Mouse (Mus musculus) retina, embryonic 14.5 days (tissue): ENCODE measurements at regions not wholly inside any gene's neighbourhood (a gene's known extent, or its start where the extent isn't known, plus 50 kb on each side); places are given as distances from the start of the nearest gene placed in this dataset.
A peak's percentile ranks its signal among the peaks of the same experiment; 100 is the strongest.
"Not testable (repeated sequence)": the region's sequence is repeated elsewhere in the genome, so short reads cannot be mapped to it uniquely, and the experiment has no call there.

ENCODE experiments used
- DNase-seq: peaks from one replicate; pipeline ENCODE4 v3.0.0-alpha.2; 2015; ENCODE audit warnings: low spot score

- DNase-seq, result no peak
These were observed 56.8 kb downstream of the Sox1 start for GRCm38 (mm10) chr8:12451857-12452256.

DNA sequence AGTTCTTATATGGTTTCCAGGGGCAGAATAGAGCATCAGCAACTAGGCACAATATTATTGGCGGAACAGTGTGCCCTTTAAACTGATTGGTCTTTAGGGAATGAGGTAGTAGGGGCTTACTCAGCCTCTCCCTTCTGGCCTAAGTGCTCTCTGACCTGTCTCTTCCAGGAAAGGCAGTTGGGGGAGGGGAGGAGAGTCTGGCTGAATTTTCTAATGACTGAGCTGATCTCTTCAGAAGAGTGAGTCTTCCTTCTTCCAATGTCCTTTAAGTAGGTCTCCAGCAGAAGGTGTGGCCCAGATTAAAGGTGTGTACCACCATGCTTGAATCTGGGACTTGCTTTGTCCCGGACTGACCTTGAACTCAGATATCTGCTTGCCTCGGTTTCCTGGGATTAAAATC is 60.3 kb downstream of the Sox1 start:
- not testable (repeated sequence) for DNase-seq

DNA sequence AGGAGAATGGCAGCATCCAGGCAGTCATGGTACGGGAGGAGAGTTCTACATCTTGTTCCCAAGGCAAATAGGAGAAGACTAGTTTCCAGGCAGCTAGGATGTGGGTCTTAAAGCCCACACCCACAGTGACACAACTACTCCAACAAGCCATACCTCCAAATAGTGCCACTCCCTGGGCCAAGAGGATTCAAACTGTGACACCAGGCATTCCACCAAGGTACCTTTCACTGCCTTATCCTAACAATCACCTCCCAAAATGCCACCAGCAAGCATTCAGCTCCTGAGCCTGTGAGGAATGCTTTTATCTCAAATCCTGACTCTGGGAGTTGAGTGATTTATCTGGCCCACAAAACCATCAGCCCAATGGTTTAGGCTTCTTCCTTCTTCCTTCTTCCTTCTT is 61.2 kb downstream of the Sox1 start:
- no peak for DNase-seq

DNA sequence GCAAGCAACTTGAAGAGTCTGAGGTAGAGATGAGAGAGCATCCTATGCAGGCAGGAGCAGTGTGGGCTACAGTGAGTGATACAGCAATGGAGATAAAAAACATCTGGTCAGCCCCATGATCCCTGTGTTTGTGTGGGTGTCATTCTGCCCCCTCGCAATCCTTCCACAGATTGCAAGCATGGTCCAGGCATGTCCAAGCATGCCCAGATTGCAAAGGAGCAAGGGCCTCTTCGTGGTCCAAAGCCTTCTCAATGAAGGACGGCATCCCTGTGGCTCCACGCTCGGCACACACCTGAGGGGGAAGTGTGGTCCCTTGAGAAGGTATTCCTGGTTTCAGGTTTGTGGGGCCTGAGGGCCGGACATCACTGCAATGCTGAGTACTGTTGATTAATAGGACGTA is 61.9 kb downstream of the Sox1 start:
- no peak for DNase-seq

- DNase-seq, result no peak
These were observed 71.8 kb downstream of the Sox1 start for GRCm38 (mm10) chr8:12466845-12467244.

DNA sequence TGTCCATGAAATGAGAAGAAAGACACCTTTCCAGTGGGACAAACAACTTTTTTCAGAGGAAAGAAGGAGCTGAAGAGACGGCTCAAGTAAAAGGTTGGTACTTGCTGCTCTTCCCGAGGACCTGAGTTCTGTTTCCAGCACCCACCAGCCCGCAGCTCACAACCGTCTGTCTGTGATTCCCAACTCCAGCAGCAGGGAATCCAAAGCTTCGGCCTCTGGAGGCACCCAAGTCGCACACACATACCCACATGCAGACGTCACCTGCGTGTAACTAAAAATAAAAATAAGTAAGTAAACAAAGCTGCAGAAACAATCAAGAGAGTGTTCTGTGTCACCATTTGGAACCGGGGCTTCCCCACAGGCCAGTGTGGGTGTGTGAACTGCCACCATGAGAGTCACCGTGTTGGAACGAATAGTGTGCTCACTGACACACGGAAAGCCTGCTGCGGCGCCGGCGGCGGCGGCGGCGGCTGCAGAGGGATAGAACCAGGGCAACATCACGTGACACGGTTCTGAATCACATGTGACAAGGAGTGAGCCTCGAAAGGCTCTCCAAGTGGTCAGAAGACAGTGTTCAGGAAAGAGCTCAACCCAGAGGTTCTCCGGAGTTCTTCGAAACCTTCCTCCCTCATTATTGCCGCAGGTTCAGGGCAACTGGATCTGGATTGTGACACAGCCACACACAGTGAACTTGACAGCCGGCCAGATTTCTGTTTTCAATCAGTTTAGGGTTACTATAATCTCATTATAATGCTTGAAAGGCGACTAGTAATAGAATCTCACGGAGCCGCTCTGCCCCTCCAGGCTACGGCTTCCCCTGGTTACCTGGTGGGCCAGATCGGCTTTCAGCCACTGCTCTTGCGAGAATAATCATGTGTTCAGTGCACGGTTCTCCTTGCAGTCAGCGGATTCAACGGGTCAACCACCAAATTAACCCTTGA is 72.6 kb downstream of the Sox1 start:
- DNase-seq, result peak; percentile 31

GRCm38 (mm10) chr8:12477449-12478401 is 82.6 kb downstream of the Sox1 start:
- peak; percentile 49 for DNase-seq

DNA sequence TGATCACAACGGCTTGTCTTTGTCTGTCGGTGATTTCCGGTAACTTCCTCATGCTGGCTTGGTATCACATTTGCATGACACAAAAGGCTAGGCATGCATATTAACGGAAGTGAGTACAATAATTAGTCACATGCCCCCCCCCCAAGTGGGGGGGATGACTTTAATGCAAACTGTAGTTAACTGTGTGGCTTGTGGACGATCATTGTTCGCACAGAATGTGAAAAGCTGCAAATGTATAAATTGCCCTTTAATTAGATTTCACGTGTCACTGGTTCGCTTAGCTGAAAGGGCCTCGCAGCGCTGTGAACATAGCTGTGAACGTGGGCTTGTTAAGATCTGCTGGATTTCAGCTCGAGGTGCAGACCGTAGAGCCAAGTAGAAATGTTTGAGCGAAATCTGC is 86.8 kb downstream of the Sox1 start:
- DNase-seq, result peak; percentile 86

DNA sequence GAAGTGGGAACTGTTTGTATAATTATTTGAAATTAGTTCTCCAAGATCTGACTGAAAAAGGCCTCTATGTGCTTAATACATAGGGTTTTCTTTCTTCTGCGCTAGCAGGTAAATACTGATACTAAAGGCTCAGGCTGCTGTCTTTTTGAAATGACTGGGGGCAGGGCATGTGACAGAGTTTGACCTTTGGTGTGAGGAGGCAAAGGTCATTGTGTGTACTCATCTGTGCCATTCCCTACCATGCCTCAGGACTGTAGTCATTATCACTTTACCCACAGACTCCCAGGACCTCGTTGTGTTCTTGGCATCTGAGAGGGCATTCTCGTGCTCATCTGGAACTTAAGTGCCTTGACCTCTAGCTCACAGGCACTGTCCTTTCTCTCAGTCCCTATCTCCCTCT is 88.5 kb downstream of the Sox1 start:
- DNase-seq, result no peak

GRCm38 (mm10) chr8:12485326-12485725 is 87.5 kb upstream of the Spaca7 start:
- DNase-seq, result no peak

DNA sequence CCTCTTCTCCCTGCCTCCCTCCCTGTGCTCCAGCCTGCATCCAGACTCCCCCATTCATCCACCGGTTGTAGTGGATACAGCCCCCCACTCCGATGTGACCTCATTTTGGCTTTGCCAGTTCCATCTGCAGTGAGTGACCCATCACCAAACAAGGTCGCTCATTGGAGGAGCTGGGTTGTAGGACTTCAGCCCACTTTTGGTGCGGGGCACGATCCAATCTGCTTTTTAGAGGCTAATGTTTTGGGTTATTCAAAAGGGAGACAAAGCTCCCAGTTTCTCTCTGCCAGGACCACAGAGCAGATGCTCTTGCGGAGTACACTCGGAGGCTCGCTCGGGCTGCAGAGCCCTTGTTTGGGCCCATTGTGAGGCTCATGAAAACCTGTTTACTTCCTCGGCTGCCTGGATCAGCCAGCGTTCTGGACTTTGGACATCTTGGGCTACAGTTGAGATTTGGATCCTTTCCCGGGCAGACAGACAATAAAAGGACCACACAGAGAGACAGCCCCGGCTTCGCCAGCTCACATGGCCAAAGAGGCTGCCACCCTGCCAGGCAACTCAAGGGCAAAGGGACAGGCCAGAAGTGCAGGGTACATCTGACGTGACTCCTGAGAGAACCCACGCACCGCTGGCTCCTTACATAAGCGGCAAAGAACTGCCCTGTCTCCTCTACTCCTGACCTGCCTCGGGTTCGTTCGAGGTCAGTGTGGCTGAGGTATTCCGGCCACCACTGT is 86.3 kb upstream of the Spaca7 start:
- DNase-seq, result peak; percentile 28

GRCm38 (mm10) chr8:12487201-12487600 is 85.6 kb upstream of the Spaca7 start:
- DNase-seq, result no peak

DNA sequence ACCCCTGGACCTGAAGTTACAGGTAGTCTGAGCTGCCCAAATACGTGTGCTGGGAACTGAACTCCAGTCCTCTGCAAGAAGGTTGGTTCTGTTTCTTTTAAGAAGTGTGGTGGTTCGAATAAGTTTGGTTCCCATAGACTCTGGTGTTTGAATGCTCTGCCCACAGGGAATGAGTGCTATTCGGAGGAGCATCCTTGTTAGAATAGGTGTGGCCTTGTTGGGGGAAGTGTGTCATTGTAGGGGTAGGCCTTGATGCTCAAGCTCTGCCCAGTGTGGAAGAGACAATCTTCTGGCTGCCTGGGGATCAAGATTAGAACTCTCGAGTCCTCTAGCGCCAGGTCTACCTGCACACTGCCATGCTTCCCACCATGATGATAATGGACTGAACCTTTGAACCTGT is 83.6 kb upstream of the Spaca7 start:
- no peak for DNase-seq

GRCm38 (mm10) chr8:12491472-12491871 is 81.4 kb upstream of the Spaca7 start:
- no peak for DNase-seq

DNA sequence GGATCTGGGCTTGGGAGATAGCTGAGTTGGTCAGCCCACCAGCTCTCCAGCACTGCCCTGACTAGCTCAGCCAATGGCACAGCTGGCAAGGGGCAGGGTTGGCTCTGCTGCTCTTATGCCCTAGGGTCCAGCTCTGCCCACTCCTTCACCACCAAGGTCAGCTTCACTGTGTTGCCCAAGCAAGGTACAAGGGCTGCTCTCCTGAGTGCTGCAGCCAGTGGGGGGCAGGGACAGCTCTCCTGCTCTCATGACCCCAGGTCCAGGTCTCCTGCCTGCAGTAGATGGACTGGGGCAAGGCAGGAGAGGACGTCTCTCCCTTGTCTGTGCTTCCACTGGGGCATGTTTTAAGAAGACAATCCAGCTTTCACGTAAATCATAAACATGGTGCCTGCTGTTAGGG is 80.4 kb upstream of the Spaca7 start:
- DNase-seq, result no peak

GRCm38 (mm10) chr8:12494559-12494958 is 78.3 kb upstream of the Spaca7 start:
- no peak for DNase-seq

DNA sequence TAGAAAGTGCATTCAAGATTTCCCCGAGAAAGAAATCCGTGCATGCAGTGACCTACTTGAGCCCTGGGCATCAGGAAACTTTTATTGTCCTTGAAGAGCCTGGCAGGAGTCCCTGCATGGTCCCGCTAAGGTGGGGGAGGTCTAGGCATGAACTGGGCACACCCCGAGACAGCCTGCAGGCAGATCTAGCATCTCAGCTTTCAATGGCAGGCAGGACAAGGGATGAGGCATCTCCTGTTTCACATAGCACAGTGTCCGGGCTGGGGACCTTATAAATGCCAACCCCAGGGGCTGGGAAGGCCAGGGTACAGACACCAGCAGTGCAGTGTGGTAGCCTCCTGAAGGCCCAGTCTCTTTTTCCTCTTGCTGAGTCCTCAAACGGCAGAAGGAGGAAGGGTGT is 75.4 kb upstream of the Spaca7 start:
- DNase-seq, result no peak

DNA sequence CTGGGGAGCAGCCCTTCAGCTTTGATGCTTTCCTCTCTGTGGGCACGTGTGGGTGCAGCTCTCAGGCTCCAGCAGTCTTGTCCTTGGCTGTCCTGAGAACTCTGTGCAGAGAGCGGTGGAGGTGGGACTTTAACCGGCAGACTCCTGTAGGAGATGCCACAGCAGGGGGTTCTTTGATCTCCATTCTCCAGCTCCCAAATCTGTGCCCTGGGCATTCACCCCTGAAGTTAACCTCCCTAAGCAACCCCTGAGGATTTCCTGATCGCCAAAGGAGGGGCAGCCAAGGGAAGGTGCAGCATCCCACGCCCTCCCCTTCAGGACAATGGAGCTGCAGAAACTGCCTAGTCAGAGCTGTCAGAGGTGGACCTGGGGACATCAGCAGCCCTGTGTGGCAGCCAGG is 73.2 kb upstream of the Spaca7 start:
- no peak for DNase-seq

- DNase-seq, result no peak
These were observed 72.5 kb upstream of the Spaca7 start for GRCm38 (mm10) chr8:12500291-12500690.

GRCm38 (mm10) chr8:12501824-12502223 is 71.0 kb upstream of the Spaca7 start:
- no peak for DNase-seq

DNA sequence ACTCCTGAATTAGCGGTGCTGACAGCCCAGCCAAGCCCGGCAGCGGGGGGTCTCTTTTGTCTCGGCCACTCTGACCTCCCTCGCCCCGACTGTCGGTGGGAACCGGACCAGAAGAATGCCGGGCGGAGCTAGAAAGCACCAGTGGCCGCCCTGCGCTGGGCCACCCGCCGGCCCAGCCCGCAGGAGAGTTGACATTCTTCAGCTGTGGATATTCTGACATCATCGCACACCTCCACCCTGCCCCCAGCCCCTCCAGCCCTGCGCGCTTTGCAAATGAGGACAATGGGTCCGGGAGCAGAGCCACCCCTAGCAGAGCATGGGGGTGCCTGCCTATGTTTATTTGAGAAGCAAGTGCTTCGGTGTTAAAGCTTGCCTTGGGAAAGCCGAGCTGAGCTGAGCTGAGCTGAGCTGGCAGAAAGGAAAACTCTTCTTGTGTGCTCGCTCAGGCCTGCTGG is 70.5 kb upstream of the Spaca7 start:
- DNase-seq, result peak; percentile 68

DNA sequence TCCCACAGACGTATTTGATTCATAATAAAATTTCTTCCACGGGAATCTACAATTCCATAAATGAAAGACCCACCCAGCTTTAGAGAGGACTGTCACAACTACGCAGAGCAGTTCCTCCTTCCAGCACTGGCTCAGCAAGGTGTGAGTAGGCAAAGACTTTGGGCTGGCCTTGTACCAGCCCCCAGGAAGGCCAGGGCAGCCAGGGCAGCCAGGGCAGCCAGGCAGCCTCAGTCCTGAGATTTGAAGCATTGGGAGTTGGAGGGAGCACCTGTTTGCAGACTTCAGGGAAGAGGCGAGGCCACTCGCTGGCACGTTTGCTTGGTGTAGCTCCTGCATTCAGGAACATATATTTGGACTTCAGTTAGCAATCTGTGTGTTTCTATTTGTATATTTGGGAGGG is 70.0 kb upstream of the Spaca7 start:
- peak; percentile 30 for DNase-seq
